Mouse (Mus musculus) thymus, adult 2 months (tissue): ENCODE measurements around the gene Nhsl1. TPM values are rescaled to one million over a fixed set of nuclear protein-coding genes. Genes with fewer than 3 reads are reported as not detected.

ENCODE experiments used
- DNase-seq: peaks from one replicate; pipeline ENCODE4 v3.0.0; 2021
- H3K27ac ChIP-seq: fragments of 200-500 bp; 2 replicates; pipeline ENCODE4 v1.5.1; 2012; ENCODE audit warnings: low read length, control low read depth; ENCODE audit not compliant: control insufficient read depth, insufficient read depth
- H3K27me3 ChIP-seq: fragments of 200-500 bp; 2 replicates; pipeline ENCODE4 v1.6.1; 2012; ENCODE audit warnings: mild to moderate bottlenecking, low read length, moderate library complexity, mixed read lengths; ENCODE audit not compliant: control insufficient read depth, insufficient read depth
- H3K36me3 ChIP-seq: fragments of 200-500 bp; 2 replicates; pipeline ENCODE4 v1.6.1; 2012; ENCODE audit warnings: mild to moderate bottlenecking, low read length, moderate library complexity; ENCODE audit not compliant: control insufficient read depth, insufficient read depth
- H3K4me1 ChIP-seq: fragments of 200-500 bp; replicated peaks from 2 replicates; pipeline ENCODE4 v1.6.1; 2012; ENCODE audit warnings: low read length; ENCODE audit not compliant: control insufficient read depth, insufficient read depth
- H3K4me3 ChIP-seq: fragments of 200-500 bp; 2 replicates; pipeline ENCODE4 v1.5.1; 2012; ENCODE audit warnings: mild to moderate bottlenecking, low read length, control low read depth, moderate library complexity; ENCODE audit not compliant: control insufficient read depth, insufficient read depth
- CTCF ChIP-seq: fragments of 200-500 bp; IDR thresholded peaks from 2 replicates; pipeline ENCODE4 v1.5.1; 2012; ENCODE audit warnings: mild to moderate bottlenecking, control low read depth, low read length, moderate library complexity, borderline replicate concordance; ENCODE audit not compliant: control insufficient read depth, poor library complexity, insufficient read depth; ENCODE audit errors: extremely low read depth
- POLR2A ChIP-seq: fragments of 200-500 bp; IDR thresholded peaks from 2 replicates; pipeline ENCODE4 v1.6.1; 2012; ENCODE audit warnings: mild to moderate bottlenecking, low read length, control low read depth, moderate library complexity; ENCODE audit not compliant: control insufficient read depth, poor library complexity, insufficient read depth; ENCODE audit errors: extremely low read depth
- WGBS: fragments of 180-500 bp; shearing (Covaris S2); methylation state at CpG from one replicate; pipeline ENCODE4 v1.1.7; 2018; 5-methylcytosine and 5-hydroxymethylcytosine counted together
- polyA plus RNA-seq: library from polyadenylated mRNA; depleted of rRNA; stranded (reverse); fragments of >200 nt; gene quantifications from 2 replicates; pipeline ENCODE4 v1.2.3, GENCODE M21; 2012

Gene Nhsl1
- polyA plus RNA-seq, 1 experiment: 18.1 TPM

- Histone ChIP-seq H3K27ac (no peak overlapping the region), H3K4me1 (no peaks in the 10 kb centered on the region), H3K36me3 (no peaks in the 10 kb centered on the region), H3K4me3 (no peak overlapping the region), H3K27me3 (no peaks in the 10 kb centered on the region)
- TF ChIP-seq POLR2A (no peak), CTCF (no peak)
- no peak for DNase-seq
- WGBS: 95% methylated on average over 5 of the region's 5 CpGs
These were observed 11.7 kb downstream of the Nhsl1 start for GRCm38 (mm10) chr10:18330445-18330844.

GRCm38 (mm10) chr10:18333575-18333974 is 14.8 kb downstream of the Nhsl1 start:
- Histone ChIP-seq H3K27ac (no peak overlapping the region), H3K27me3 (no peaks in the 10 kb centered on the region), H3K36me3 (no peaks in the 10 kb centered on the region), H3K4me3 (no peak overlapping the region), H3K4me1 (no peaks in the 10 kb centered on the region)
- TF ChIP-seq CTCF: no peak
- TF ChIP-seq POLR2A: no peak
- 92% methylated on average over 4 of the region's 4 CpGs for WGBS
- no peak for DNase-seq

GRCm38 (mm10) chr10:18334176-18334575 is 15.4 kb downstream of the Nhsl1 start:
- H3K27me3 ChIP-seq: no peaks in the 10 kb centered on the region
- H3K27ac ChIP-seq: no peak overlapping the region
- TF ChIP-seq CTCF: no peak
- no peak for TF ChIP-seq POLR2A
- 94% methylated on average over 4 of the region's 4 CpGs for WGBS
- H3K4me3 ChIP-seq: no peak overlapping the region
- H3K4me1 ChIP-seq: no peaks in the 10 kb centered on the region
- DNase-seq: no peak
- no peaks in the 10 kb centered on the region for H3K36me3 ChIP-seq

GRCm38 (mm10) chr10:18334734-18335133 is 15.9 kb downstream of the Nhsl1 start:
- no peak for DNase-seq
- H3K4me1 ChIP-seq: no peaks in the 10 kb centered on the region
- TF ChIP-seq POLR2A (no peak), CTCF (no peak)
- no peak overlapping the region for H3K4me3 ChIP-seq
- no peak overlapping the region for H3K27ac ChIP-seq
- 96% methylated on average over 9 of the region's 9 CpGs for WGBS
- H3K27me3 ChIP-seq: no peaks in the 10 kb centered on the region
- H3K36me3 ChIP-seq: no peaks in the 10 kb centered on the region

GRCm38 (mm10) chr10:18337725-18338124 is 18.9 kb downstream of the Nhsl1 start:
- H3K27ac ChIP-seq: no peak overlapping the region
- 89% methylated on average over 5 of the region's 5 CpGs for WGBS
- no peak overlapping the region for H3K4me3 ChIP-seq
- H3K27me3 ChIP-seq: no peaks in the 10 kb centered on the region
- H3K36me3 ChIP-seq: no peaks in the 10 kb centered on the region
- no peaks in the 10 kb centered on the region for H3K4me1 ChIP-seq
- TF ChIP-seq CTCF: no peak
- TF ChIP-seq POLR2A: no peak
- DNase-seq: no peak

- no peaks in the 10 kb centered on the region for H3K36me3 ChIP-seq
- WGBS: 96% methylated on average over 6 of the region's 6 CpGs
- no peak overlapping the region for H3K27ac ChIP-seq
- H3K4me1 ChIP-seq: no peaks in the 10 kb centered on the region
- no peaks in the 10 kb centered on the region for H3K27me3 ChIP-seq
- H3K4me3 ChIP-seq: no peak overlapping the region
- DNase-seq: no peak
- TF ChIP-seq CTCF (no peak), POLR2A (no peak)
These were observed 20.6 kb downstream of the Nhsl1 start for GRCm38 (mm10) chr10:18339386-18339785.

GRCm38 (mm10) chr10:18340930-18341329 is 22.1 kb downstream of the Nhsl1 start:
- Histone ChIP-seq H3K27ac (no peak overlapping the region), H3K4me3 (no peak overlapping the region), H3K4me1 (no peaks in the 10 kb centered on the region), H3K36me3 (no peaks in the 10 kb centered on the region), H3K27me3 (no peaks in the 10 kb centered on the region)
- TF ChIP-seq CTCF (no peak), POLR2A (no peak)
- DNase-seq: no peak
- 100% methylated on average over 1 of the region's 1 CpGs for WGBS
